Mouse (Mus musculus): ENCODE data around the gene Sall1. TPM values are rescaled to one million over a fixed set of nuclear protein-coding genes. Genes with fewer than 3 reads are reported as not detected.

Gene Sall1
- total RNA-seq (2021), result not detected in 2 replicates
- long read RNA-seq, partial matches to known transcripts, result 6 of 6 reads
- long read RNA-seq, other reads (novel, unspliced or antisense), result 0 of 6 reads

DNA sequence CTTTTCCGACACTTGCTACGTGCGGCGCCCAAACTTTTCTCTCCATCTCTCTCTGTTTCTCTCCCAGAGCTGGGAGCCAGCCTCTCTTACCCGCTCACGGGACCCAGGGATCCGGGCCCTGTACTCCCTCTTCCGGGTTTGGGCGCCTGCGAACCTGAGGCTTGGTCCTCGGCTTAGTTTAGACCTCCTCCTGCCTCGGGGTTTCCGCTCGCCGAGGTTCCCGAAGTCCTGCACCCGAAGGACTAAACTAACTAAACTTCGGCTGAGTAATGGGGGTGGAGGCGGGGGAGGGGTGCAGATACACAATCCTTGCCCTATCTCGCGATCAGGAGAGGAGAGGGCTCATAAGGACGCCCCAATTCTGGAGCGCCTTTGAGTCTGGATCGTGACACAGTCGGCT is at the start of gene Sall1:
Gene Sall1, minus strand, starts transcription at position 223 of the 400 bp plus-strand sequence.
- no peak for DNase-seq

DNA sequence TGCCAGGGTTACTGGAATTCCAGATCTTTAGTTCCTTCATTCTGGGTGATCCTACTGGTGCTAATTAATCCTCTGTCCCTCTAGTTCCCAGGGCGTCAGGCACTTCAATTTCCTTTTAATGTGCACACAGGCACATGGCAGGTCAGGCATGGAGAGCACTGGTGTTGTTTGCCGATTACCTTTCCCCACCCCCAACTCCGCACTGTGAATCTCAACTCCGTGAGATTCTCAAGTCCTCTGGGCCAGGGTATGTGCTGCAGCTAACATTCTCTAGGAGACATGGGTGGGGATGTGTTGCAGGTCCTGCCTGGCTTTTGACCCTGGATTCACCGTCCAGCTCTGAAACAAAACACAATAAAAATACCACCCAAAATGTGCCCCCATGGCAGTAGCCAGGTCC is 46.0 kb upstream of the Sall1 start:
- no peak for DNase-seq

DNA sequence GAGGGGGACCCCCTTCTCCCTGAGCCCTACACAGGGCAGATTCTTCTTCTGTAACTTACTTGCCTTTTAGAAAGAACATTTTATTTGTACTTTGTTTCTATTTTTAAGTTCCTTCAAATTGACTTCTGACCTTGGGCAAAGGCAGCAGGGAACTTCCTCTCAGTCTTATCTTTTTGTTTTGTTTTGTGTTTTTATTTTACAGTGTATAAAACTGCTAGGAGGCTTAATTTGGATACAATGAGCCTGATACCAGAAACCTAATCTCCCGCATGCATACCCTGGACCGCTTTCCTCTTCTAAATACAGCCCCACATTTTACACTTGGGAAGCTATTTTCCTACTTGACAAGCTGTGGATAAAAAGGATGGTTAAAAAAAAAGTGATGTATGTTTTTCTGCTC is 35.2 kb upstream of the Sall1 start:
- no peak for DNase-seq

DNA sequence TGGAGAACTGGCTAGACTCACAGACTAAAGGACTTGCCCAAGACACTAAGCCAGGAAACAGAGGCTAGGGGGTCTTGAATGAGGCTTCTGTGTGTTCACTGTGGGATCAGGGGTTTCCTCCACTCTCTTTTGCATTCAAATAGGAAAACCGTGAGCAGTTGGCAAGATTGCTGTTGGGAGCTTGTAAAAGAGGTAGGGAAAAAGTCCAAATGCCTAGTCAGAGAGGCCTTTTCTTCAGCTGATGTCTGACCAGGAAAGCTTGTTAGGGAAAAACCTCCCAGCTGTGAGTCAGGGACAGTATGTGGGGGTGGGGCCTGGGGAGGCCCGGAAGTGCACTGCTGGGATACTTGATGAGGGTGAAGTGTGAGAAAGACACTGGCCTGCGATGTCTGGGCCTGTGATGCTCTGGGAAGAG is 29.0 kb upstream of the Sall1 start:
- DNase-seq, result no peak

DNA sequence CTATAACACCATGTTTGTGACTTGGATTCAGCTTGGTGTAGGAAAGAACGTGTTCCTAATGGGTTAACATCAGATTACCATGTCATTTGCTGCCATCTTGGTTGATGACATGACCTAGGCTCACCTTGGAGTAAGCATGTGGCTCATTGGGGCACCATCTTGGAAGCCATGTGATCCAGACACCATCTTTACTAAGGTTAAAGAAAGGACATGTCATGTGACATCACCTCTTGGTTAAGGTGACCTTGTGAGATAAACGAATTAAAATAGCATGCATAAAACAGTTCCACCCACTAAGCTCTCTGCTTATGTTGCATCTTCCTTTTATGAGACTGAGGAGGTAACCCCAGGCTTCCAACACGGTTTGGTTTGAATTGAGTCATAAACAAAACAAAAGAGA is 23.5 kb upstream of the Sall1 start:
- no peak for DNase-seq

DNA sequence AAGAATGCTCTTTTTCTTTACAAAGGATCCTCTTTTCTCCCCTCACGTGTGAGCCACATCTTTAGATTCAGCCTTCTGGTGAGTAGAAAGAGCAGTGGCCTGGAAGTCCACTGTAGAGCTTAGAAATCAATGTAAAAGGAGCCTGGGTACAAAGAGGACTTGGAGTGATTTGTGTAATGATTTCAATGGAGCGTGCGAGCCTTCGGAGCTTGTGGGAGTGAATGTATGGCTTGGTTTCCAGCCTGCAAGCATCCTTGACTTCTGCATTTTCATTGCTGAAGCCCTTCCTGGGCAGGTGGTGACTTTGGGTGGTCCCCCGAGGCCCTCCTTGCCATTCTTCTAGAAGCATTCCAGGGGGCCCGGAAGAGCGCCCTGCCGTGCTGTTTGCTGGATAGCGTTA is 20.1 kb upstream of the Sall1 start:
- DNase-seq, result no peak

DNA sequence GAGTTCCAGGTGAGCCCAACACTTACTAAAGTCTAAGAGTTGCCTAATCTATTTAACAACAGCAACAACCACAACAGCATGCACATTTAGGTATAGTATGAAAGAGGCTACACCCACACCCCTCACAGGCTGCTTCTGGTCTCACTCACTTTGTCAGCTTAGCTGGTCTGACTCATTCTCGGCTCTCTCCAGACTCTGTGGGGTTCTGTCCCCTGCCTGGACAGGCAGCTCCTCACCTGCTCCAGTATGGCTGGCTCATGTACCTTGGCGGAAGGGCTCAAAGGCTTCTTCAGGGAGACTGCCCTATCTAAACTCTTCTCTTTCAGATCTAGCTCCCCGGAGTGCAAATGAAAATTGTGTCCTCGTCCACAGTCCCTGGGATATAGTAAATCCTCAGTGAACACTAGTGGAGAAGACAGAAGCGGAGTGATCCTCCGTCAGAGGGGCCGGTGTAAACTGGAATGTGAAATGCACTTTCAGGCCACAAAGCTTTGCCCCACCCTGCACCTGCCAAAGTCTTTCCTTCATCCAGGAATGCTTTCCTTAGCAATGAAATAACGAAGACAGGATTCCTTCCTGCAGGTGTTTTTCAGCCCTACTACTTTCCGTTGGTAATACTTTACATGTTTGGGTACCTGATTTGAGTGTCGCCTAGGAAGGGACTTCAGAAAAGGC is 19.5 kb upstream of the Sall1 start:
- no peak for DNase-seq

DNA sequence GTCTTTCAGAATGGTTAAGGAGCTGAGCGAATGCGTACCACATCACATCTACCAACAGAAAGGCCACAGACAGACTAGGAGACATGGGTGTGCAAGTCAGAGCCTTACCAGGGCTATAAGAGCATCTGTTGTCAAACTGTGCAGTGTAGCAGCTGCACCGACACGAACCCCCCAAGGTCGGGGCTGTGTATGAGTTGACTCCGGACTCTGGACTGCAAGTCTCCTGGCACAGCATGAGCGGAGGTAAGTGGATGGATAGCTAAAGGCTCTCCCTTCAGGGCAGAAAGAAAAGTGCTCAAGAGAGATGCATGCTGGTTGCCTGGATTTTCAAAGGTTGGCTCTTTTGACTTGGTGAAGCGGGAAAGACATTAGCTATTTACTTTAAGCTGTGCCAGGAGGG is 16.8 kb upstream of the Sall1 start:
- DNase-seq, result no peak

DNA sequence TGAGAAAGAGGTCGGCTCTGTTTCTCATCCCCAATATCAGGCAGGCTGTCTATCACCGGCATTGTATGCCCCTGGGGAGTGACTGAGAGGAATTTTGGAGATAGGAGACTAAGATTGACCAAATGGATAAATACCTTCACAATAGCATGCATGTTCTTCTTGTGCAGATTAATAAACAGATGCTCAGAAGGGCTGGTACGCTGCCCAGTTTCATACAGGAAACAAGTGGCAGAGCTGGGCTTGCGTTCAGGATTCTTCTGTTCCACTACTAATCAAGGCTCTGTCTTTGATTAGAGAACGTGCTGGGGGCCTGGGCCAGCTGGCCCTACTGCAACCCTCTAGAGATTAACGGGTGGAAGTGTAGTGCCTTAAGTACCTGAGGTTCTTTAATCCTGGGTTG is 15.5 kb upstream of the Sall1 start:
- DNase-seq, result no peak

DNA sequence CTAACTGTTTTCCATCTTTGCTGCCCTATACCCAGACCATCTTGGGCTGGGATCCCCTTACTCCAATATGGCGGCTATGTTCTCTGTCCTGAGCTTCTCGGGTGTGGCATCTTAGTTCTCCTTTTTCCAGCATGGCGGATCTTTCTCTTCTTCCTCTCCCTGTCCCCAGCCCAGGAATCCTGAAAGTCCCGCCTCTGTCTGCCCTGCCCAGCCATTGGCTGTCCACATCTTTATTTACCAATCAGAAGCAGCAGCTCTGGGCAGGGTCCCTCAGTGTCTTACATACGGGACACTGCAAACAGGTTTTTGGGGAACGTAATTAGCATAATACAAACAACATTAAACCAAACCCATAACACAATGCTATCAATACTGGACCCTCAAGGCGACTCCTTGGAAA is 8.9 kb upstream of the Sall1 start:
- DNase-seq, result no peak

DNA sequence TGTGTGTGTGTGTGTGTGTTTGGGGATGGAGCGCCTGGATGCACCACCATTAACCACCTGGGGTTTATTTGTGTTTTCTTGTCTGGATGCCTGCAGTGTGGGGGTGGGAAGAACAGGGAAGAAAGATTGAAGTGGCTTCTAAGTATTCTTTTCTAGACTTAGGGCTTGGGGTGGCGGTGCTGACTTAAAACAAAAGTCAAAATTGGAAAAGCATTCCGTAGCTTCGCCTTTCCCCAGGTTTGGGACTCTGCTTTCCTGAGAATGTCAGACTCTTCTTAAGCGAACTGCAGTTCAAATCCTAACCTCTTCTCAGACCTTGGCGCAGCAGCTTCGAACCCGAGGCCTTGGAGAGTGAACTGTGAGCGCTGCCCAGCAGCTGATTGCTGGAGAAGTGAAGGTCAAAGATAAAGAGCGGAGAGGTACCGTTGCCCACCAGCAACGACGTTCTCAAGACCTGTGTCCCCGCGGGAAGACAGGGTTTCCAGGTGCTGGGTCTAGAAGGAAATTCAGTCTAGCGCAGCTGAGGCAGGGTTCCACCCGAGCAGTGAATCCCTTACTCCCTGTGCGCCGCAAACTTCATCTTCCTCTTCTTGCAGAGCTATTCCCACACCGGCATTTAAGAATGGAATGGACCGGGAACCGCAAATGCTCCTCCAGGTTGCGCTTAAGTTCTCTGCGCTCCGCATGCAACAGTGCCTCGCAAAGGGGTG is 2.8 kb upstream of the Sall1 start:
- DNase-seq, result no peak

DNA sequence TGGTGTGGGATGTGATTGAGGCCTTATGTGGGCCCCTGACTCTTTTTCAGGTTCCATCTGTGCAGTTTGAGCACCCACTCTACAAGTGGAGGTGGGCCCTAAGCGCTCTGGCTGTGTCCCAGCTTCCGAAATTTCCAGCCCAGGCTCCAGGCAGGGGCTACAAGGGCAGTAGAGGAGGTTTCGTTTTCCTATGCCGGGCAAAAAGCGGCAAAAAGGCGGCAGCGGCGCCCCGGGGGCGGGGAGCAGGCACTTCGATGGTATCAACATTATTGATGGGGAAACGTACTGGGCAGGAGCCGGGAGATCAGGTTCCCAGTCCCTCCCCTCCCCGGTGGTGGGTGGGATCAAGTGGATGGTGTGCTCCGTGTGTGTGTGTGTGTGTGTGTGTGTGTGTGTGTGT is 2.3 kb upstream of the Sall1 start:
- no peak for DNase-seq

DNA sequence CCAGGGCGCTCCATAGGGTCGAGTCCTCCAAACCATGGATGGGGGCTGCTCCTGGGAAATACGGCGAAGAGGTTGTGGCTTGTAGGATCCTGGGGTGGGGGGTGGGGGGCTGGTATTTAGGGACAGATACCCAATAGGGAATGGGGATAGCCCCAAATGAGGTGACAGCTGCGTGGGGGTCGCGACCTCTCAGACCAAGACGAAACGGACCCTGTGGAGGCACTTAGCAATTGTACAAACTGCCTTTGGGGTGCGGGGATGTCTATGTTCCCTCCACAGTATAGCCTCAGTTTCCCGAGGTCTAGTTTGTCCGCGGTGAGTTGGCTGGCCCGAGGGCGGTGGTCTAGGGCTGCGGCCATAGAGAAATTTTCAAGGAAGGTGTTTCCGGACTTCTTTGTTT is 1.8 kb upstream of the Sall1 start:
- no peak for DNase-seq

DNA sequence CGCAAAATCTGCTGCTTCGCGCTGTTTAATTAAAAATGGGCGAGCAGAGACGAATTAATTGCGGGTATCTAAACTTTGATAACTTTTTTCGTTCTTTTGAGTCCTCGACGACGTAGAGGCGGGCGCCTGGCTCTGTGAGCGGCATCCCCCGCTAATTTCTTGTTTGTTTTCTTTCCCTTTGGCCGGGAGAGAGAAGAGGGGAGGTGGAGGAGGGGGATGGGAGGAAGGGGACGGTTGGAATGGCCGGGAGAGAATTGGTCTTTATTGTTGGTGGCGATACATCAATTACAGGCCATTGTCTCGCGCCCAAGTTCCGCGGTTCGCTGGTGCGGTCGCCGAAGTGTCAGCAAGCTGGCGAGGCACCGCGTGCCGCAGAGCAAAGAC is 1.2 kb upstream of the Sall1 start:
- no peak for DNase-seq

DNA sequence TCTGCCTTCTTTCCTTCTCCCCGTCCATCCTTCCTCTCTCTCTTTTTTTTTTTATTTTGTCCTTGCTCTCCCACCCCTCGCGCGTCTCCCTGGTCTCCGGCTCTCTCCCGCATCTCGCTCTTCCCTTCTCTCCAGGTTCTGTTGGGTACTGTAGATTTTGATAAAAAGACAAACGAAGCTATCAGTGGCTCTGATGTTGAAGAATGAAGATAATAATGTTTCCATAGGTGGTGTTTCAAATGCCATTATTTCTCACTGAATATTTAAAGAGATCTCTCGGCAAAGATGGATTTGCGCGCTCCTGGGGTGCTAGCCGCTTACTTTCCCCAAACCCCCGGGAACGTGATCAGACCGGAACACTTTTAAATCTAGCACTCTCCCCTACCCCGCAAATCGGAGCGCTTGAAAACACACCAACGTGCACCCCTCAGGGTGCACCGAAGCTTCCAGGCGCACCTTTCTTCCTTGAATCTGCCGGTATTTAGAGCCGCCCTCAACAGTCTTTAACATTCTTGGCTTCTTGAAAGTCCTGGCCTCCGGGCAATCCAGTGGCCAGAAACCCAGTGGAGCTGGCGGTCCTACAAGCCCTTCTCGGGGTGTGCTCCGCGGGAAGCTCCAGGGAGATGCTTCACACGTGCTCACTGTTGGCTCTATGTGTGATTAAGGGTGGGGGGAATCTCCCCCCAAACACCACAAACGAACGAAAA is 702 bp upstream of the Sall1 start:
- DNase-seq, result no peak

DNA sequence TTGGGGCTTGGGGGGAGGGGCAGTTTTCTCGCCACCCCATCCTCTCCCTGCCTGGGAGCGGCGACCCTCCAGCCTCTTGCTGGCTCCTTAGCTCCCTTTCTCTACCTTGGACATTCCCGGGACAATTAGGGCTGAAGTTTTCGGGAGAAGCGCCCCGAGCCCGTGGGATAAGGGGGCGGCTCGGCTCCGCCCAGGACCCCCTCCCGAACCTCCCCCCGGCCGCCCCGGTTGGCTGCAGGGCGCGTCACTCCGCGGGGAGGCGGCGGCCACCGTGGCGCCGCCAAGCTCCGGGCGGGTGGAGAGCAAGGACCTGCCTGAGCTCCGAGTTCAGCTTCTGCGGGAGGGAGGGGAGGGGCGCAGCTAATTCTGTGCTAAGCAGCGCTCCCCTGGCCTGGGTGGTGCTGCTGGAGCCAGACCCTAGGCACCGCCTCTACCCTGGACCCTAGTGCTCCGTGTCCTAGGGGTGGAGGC is 556 bp downstream of the Sall1 start:
- DNase-seq, result peak; percentile 34

DNA sequence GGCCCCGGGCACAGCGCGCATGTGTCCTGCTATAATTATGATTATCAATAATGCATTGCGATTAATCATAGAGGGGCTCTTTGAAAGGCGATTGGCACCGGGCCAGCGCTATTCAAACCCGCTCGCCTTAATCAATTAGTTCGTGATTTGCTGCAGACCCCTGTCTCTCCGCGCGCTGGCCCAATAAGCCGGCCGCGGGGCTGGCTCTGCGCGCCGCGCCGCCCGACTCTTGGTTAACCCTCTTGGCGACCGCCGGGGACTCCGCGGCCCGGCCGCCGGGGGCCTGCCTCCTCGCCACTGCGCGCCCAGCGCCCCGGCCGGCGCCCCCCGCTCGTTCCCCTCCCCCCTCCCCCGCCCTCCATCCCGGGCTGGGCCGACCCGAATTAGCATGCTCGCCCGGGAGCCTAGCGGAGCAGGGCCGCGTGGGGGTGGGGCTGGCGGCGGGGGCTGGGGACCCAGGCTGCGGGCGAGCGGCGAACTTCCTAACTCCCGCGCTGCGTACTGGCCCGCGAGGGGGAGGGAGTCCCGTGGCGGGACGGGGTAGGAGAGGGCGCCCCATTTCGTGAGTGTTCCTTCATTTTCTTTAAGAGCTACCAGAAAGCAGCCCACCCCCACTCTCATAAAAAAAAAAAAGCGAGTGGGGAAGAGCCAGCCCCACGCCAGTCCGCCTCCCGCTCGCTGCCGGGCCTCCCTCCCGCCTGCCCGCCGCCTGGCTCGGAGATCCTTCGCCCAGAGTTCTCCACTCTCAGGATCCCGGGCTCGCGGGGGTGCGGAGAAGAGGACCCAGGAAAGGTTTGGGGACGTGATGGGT is 1.2 kb downstream of the Sall1 start:
- no peak for DNase-seq

DNA sequence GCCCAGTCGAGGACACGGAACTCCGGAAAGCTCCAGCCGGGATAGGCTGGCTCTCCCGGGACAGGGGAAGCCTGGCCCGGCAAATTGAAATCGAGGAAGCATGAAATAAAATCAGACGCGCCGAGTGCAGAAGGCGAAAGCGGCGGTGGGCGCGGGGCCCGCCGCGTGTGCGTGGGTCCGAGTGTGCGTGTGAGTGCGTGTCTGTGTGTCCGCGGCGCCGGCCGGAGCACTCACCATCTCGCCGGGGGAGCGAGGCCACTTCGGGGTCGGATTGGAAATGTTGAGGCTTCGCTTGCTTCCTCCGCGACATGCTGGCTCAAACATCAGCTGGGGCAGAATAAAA is 1.9 kb downstream of the Sall1 start:
- no peak for DNase-seq

DNA sequence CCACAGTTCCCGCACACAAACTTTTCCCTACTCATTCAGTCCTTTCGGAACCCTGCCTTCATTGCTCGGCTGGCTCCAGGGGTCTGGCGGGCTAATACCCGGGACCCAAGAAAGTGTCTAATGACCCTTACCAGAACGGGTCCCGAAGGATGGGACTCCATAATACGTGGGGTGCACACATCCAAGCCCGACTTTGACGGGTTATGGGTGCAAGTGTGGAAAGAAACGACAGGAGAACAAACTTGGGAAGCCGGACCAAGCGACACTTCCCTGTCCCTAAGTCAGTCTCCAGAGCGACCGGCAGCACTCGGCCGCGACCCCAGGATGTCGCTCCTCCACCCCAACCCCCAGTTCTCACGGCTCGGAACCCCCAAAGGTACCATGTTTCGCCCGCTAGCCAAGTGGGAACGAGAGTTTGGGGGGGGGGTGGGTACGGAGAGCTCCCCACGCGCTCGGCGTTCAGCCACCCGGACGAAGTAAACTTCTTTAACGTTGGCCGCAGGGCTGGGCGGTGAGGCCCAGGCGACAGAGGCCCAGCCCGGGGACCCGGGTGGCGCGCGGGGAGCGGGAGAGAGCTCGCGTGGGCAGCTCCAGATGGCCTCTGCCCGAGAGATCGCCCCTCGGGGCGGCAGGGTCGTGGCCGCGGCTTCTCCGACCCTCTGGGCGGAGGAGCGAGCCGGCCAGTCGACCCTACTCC is 2.4 kb downstream of the Sall1 start:
- no peak for DNase-seq

DNA sequence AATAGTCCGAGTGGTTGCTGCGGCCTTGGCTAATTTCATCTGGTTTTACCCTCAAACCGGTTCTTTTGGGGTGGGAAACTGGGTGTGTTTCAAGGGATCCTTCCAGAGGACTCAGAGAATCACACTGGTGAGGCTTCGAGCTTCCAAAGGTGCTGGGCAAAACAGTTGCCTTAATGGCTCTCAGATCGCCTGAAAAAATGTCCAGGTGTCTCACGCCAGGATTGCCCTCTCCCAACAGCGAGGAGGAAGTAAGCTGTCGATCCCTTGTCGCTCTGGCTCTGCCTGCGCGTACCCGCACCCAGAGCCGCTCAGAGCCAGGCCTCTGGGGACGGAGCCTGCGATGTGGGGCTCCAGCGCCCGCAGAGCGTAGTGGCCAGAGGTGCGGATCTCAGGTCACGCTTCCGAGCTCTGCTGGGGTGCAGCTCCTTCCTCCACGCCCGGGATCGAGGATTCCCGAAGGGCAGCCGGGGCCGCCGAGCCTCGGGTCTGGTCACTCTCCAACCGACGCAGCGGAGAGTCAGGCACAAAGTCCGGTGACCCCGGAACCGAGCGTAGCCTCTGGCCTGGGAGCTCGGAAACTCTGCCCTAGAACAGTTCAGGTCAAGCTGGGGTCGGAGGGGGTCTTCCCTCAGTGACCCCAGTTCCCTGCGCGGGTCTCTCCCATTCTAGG is 3.1 kb downstream of the Sall1 start:
- no peak for DNase-seq

DNA sequence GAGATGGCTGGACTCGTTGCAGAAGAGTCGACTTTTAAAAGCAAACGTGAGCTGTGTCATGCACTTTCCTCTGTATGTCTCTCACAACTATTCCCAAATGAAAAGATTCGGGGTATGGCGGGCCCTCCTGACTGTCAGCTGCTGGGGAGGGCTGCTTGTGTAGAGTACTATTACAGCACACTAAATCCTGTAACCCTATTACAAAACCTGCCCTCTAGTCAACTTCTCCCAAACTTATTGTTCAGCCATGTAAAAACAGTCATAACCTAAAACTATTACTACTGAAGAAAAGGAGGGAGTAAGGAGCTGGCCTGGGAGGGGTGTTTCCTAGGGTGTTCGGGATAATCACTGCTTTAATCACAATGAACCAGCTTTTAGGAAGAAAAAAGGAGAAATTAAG is 4.1 kb downstream of the Sall1 start:
- no peak for DNase-seq

Data from adrenal gland, postnatal 25 days (tissue).